Mouse (Mus musculus) frontal cortex, postnatal 25 days (tissue): ENCODE results near the gene Unc13d.
"Not testable (repeated sequence)": the region's sequence is repeated elsewhere in the genome, so short reads cannot be mapped to it uniquely, and the experiment has no call there.

Experiments used
- DNase-seq, 2 experiments: peaks; one replicate each; pipeline ENCODE4 v3.0.0; 2022; ENCODE audit warnings: low spot score in 2 of 2

Unc13d gene

GRCm38 (mm10) chr11:116077446-116078204 lies at the start of gene Unc13d:
Gene Unc13d (minus strand): TSS chr11:116077961.
- DNase-seq = no peak

DNA sequence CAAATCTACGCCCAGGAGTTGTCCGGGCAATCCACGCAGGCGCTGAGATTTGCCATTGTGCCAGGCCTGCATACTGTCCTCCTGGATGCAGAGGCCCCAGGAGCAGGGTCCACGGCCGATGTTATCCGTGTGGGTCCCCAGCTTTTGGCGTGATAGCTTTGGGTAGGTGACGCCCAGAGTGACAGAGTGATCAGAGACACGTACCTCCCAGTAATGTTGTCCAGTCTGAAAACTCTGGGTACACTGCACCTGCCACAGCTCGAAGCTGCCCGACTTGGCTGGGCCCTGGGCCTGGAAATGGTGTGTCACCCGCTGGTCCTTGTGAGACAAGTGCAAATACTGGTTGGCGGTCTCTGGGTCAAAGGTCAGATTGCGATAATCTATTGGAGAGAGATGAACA lies 48.5 kb upstream of the Unc13d start:
- DNase-seq = no peak

- DNase-seq = not testable (repeated sequence)
Observed at GRCm38 (mm10) chr11:116121731-116122245, 44.0 kb upstream of the Unc13d start.

DNA sequence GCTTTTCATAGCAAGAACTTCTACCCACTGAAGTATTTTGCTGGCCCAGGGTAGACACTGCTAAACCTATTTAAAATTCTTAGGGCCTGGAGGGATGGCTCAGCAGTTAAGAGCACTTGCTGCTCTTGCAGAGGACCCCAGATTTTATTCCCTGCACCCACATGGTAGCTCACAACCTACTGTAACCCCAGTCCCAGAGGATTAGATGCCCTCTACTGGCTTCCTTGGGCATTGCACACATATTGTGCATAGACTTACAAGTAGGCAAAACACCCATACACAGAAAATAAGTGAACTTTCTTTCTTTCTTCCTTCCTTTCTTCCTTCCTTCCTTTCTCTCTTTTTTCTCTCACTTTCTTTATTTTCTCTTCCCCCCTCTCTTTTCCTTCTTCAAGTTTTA lies 40.1 kb upstream of the Unc13d start:
- no peak for DNase-seq

- no peak for DNase-seq
Observed at GRCm38 (mm10) chr11:116117241-116117640, 39.5 kb upstream of the Unc13d start.

GRCm38 (mm10) chr11:116111611-116112203 lies 33.9 kb upstream of the Unc13d start:
- no peak for DNase-seq

DNA sequence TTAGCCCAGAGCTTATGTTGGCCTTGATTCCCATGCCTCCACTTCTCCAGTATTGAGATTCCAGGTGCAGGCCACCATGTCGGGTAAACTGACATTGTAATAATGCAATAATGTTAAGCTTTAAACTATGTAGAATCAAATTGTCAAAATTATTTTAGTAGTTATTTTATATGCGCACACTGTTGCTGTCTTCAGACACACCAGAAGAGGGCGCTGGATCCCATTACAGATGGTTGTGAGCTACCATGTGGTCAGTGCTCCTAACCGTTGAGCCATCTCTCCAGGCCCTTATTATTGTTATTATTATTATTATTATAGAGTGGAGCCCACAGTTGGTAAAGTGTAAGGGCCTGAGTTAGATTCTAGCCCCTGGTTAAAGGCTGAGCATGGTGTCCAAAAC lies 33.3 kb upstream of the Unc13d start:
- DNase-seq = no peak

- no peak for DNase-seq
Observed at GRCm38 (mm10) chr11:116110540-116110939, 32.8 kb upstream of the Unc13d start.

DNA sequence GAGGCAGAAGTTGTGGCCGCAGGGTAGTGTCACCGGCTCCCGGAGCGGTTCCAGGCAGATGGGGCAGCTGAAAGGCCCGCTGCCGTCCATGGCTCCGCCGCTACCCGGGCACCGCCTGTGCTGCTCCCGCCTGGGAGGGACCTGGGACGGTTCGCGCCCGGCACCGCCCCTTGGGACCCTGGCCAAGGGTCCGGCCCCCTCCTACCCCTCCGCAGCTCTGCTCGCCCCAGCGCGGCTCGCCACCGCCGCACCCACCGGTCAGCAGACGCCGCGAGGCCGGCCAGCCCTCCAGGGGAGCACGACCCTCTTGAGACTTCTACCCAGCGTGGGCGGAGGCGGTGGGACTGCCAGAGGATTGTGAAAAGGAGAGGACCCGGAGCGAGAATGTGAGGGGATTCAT lies 32.4 kb upstream of the Unc13d start:
- DNase-seq = no peak

GRCm38 (mm10) chr11:116109441-116110081 lies 31.8 kb upstream of the Unc13d start:
- DNase-seq = no peak

- DNase-seq = no peak
Observed at GRCm38 (mm10) chr11:116108464-116109137, 30.8 kb upstream of the Unc13d start.

GRCm38 (mm10) chr11:116107777-116108285 lies 30.1 kb upstream of the Unc13d start:
- DNase-seq = no peak

DNA sequence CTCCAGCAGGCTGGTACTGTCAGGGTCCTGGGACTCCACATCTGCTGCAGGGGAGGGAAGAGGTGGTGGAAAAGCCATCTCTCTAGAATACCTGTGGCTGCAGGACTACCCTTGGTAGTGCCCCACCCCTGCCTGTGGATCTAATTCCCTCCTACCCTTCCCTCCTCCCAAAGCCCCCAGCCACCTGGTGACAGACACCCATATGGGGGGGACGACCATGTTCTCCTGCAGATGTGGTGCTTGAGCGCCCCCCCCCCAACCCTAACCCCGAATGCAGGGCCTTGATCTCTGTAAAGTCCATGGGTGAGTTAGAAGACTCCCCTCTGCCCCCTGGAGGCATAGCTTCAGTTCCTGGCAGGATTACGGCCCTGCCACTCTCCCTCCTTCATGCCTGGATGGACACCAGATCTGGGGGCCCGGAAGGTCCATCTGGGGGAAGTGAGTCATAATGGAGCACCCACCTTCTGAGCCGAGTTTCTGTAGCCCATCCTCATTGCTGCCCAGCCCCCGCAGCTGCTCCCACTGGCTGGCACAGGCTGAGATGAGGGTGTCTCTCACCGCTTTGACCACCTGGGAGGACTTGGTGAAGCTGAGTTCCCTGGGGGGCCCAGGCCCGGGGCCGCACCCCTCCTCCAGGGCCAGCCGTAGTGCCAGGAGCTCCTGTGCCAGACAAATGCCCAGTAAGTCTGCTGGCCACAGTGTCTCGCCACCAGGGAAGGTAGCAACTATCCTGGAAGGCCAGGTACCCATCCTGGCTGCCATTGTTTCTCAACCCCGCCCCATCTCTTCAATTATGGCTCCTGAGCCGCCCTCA lies 29.4 kb upstream of the Unc13d start:
- DNase-seq = no peak

GRCm38 (mm10) chr11:116106154-116106962 lies 28.6 kb upstream of the Unc13d start:
- no peak for DNase-seq

- no peak for DNase-seq
Observed at GRCm38 (mm10) chr11:116105065-116105464, 27.3 kb upstream of the Unc13d start.

- no peak for DNase-seq
Observed at GRCm38 (mm10) chr11:116104006-116104646, 26.4 kb upstream of the Unc13d start.

DNA sequence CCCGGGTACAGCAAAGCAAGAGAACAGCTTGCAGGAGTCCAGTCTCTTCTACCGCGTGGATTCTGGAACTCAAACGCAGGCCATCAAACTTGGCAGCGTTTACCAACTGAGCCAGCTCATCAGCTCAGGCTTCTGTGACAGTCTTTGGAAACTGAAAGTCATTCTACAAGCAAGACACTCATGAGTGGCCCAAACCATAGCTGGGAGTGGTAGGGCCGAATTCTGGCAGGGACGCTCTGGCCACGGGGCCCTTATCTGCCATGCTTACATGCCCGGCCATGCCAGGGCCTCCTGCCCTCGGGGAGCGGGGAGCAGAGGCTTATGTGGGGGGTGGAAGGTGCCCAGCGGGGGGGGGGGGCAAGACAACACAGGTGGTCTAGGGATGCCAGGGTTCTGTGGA lies 25.8 kb upstream of the Unc13d start:
- DNase-seq = no peak

DNA sequence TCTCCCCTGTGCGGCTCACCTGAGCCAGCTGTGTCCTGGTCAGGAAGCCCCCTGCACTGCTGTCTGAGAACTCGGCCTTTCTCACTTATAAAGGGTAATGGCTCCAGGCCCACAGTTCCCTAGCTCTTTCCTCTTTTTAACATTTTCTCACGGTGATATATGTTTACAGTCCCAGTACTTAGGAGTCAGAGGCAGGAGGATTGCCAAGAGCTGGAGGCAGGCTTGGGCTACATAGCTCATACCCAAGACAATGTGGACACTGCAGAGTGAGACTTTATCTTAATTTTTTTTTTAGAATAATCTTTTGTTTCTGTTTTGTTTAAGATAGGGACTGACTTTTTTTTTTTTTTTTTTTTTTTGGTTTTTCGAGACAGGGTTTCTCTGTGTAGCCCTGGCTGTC lies 24.7 kb upstream of the Unc13d start:
- no peak for DNase-seq

DNA sequence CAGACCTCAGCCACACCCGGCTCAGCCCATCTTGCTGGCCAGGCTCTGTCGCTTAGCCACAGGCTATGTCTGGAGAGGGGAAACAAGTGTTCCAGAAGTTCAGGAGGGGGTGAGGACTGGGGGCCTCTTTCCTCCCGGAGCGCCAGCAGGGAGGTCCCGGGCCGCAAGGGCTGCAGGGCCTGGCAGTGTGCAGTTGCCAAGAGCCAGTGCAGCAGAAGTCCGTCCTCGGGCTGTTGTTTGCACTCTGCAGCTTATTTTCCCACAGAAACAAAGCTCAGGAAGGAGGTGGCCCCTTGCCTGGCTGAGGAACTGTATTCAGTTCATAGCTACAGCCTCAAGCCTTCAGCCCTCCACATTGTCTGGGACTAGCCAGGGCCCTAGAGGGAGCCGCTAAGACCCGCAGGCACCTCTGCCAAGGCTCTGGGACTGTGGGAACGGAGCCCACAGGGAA lies 24.2 kb upstream of the Unc13d start:
- no peak for DNase-seq

- no peak for DNase-seq
Observed at GRCm38 (mm10) chr11:116100839-116101238, 23.1 kb upstream of the Unc13d start.
